Mouse (Mus musculus): ENCODE results near the gene Lrig1. TPM values are rescaled to one million over a fixed set of nuclear protein-coding genes. Genes with fewer than 3 reads are reported as not detected.

The Lrig1 gene
- total and polyA plus RNA-seq, 3 experiments, result 0.58 to 0.75 TPM; not detected in 1

DNA sequence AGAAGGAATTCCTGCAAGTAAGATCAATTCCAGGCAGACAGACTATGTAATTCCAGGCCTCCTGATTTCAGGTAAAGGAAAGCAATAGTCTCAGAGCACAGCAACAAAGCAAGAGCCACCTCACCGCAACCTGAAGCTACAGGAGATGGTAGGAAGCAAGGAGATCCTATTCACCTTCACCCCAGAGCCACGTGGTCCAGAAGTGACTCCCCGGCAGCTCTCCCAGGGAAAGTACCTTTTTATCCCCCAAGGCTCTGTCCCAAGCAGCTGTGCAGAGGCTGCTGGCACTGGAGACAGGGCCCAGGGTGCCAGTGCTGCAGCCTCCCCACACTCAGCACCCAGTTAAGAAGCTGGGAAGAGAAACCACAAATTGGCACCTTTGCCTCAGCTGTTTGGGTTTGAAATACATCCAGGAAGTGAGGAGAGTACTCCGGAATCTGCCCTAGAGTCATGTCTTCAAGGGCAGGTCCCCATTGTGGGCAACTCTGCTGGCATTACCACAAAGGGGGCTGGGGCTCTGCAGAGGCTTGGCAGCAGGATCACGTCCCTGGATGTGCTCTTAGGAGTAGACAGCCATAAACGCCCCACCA is 53.6 kb downstream of the Lrig1 start:
- Histone ChIP-seq H3K27ac (ENCODE audit: control insufficient read depth, low read depth, low read length) (no peak overlapping the region), H3K36me3 (ENCODE audit: control insufficient read depth in 1 of 2, insufficient read depth in 2 of 2, low read length in 2 of 2) (no peaks in the 10 kb centered on the region), H3K27me3 (ENCODE audit: control insufficient read depth in 1 of 2, insufficient read depth in 2 of 2, low read length in 2 of 2) (no peaks in the 10 kb centered on the region; a peak in 1 of 4 replicates), H3K9me3 (replicated peaks; ENCODE audit: insufficient read depth, low read length) (no peaks in the 10 kb centered on the region), H3K79me2 (ENCODE audit: control insufficient read depth, insufficient read depth, low read length, poor library complexity) (no peaks in the 10 kb centered on the region), H3K4me1 (ENCODE audit: control insufficient read depth in 1 of 2, insufficient read depth in 2 of 2, low read length in 2 of 2) (no peaks in the 10 kb centered on the region), H3K9ac (ENCODE audit: control insufficient read depth, low read depth, low read length, poor library complexity, severe bottlenecking) (no peak overlapping the region), H3K4me3 (ENCODE audit: control insufficient read depth in 1 of 2, insufficient read depth in 1 of 2, low read depth in 2 of 2, low read length in 2 of 2) (no peak overlapping the region)
- DNase-seq (ENCODE audit: low read depth, low spot score), result no peak
- TF ChIP-seq MYC (IDR thresholded peaks at IDR 0.05; ENCODE audit: low read depth, low read length) (no peak), USF2 (IDR thresholded peaks at IDR 0.05; ENCODE audit: borderline replicate concordance in 1 of 2, insufficient read depth in 1 of 2, low read depth in 1 of 2, low read length in 2 of 2) (no peak), ZNF384 (IDR thresholded peaks at IDR 0.05; ENCODE audit: low read depth, low read length) (no peak), MAX (IDR thresholded peaks at IDR 0.05; ENCODE audit: low read length) (no peak), ZKSCAN1 (IDR thresholded peaks at IDR 0.05; ENCODE audit: low read depth, low read length) (no peak), CHD1 (IDR thresholded peaks at IDR 0.05; ENCODE audit: low read depth, low read length) (no peak), USF1 (IDR thresholded peaks at IDR 0.05; ENCODE audit: low read depth, low read length) (no peak), KAT2A (conservative IDR thresholded peaks at IDR 0.05; ENCODE audit: low read depth, low read length) (no peak), HCFC1 (IDR thresholded peaks at IDR 0.05; ENCODE audit: low read depth, low read length) (no peak), TBP (IDR thresholded peaks at IDR 0.05; ENCODE audit: low read depth, low read length) (no peak), SIN3A (IDR thresholded peaks at IDR 0.05; ENCODE audit: low read length) (no peak), GATA1 (IDR thresholded peaks at IDR 0.05; ENCODE audit: low read depth, low read length) (no peak)

DNA sequence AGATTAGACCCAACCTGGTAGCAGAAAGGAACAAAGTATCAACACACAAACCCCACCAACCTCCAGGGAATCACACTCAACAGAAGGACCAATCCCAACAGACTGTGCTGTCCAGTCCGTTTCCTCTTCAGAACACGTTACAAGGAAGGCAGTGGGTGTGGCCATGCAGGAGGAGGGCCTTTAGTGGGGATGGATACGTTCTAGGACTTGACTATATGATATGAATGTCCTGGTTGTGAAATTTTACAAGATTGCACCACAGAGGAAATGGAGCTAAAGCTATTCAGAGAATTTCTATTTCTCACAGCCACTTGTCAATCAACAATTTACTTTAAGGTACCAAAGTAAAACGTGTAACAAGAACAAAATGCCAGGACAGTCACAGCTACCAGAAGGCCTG is 54.2 kb downstream of the Lrig1 start:
- Histone ChIP-seq H3K27ac (ENCODE audit: control insufficient read depth, low read depth, low read length) (no peak overlapping the region), H3K4me3 (ENCODE audit: control insufficient read depth in 1 of 2, insufficient read depth in 1 of 2, low read depth in 2 of 2, low read length in 2 of 2) (no peak overlapping the region), H3K9me3 (replicated peaks; ENCODE audit: insufficient read depth, low read length) (no peaks in the 10 kb centered on the region), H3K36me3 (ENCODE audit: control insufficient read depth in 1 of 2, insufficient read depth in 2 of 2, low read length in 2 of 2) (no peaks in the 10 kb centered on the region), H3K4me1 (ENCODE audit: control insufficient read depth in 1 of 2, insufficient read depth in 2 of 2, low read length in 2 of 2) (no peaks in the 10 kb centered on the region), H3K27me3 (ENCODE audit: control insufficient read depth in 1 of 2, insufficient read depth in 2 of 2, low read length in 2 of 2) (no peaks in the 10 kb centered on the region; a peak in 1 of 4 replicates), H3K9ac (ENCODE audit: control insufficient read depth, low read depth, low read length, poor library complexity, severe bottlenecking) (no peak overlapping the region), H3K79me2 (ENCODE audit: control insufficient read depth, insufficient read depth, low read length, poor library complexity) (no peaks in the 10 kb centered on the region)
- DNase-seq (ENCODE audit: low read depth, low spot score), result no peak
- TF ChIP-seq UBTF (IDR thresholded peaks at IDR 0.05; ENCODE audit: borderline replicate concordance, insufficient read depth, low read depth, low read length), result no peak
- no peak for TF ChIP-seq SIN3A (IDR thresholded peaks at IDR 0.05; ENCODE audit: low read length)
- TF ChIP-seq MEF2A (IDR thresholded peaks at IDR 0.05; ENCODE audit: extremely low read depth, insufficient replicate concordance, low read depth, low read length, poor library complexity, severe bottlenecking), result no peak
- no peak for TF ChIP-seq MYB (IDR thresholded peaks at IDR 0.05; ENCODE audit: low read depth, low read length)
- no peak for TF ChIP-seq CTCF (IDR thresholded peaks at IDR 0.05 in 2 of 3, conservative IDR thresholded peaks at IDR 0.05 in 1 of 3; ENCODE audit: control insufficient read depth in 1 of 3, insufficient read depth in 1 of 3, low read depth in 2 of 3, low read length in 3 of 3, poor library complexity in 1 of 3, severe bottlenecking in 1 of 3)
- no peak for TF ChIP-seq JUND (IDR thresholded peaks at IDR 0.05; ENCODE audit: low read depth, low read length)
- TF ChIP-seq MAFK (IDR thresholded peaks at IDR 0.05; ENCODE audit: borderline replicate concordance, low read depth, low read length), result no peak
- no peak for TF ChIP-seq POLR2A (IDR thresholded peaks at IDR 0.05; ENCODE audit: control insufficient read depth in 1 of 2, insufficient read depth in 1 of 2, low read depth in 1 of 2, low read length in 2 of 2, poor library complexity in 1 of 2)
